Mouse (Mus musculus) cerebellum, adult 2 months (tissue): Measurements from ENCODE around the gene Gm11627.

ENCODE experiments used
- CTCF ChIP-seq: fragments of 200-500 bp; IDR thresholded peaks from 2 replicates; pipeline ENCODE4 v1.5.1; 2011; ENCODE audit warnings: low read depth, mild to moderate bottlenecking, control low read depth, low read length, moderate library complexity, borderline replicate concordance; ENCODE audit not compliant: insufficient read depth
- POLR2A ChIP-seq: fragments of 200-500 bp; IDR thresholded peaks from 2 replicates; pipeline ENCODE4 v1.6.1; 2011; ENCODE audit warnings: low read length, control low read depth, borderline replicate concordance; ENCODE audit not compliant: insufficient read depth

- TF ChIP-seq POLR2A (no peak), CTCF (no peak)
These were observed 32.0 kb upstream of the Gm11627 start for GRCm38 (mm10) chr11:102611317-102611705.
